Mouse (Mus musculus) lung, adult 2 months (tissue): ENCODE data around the gene Fam240a.

Experiments
- CTCF ChIP-seq: fragments of 200-500 bp; IDR thresholded peaks from 2 replicates; pipeline ENCODE4 v1.5.1; 2011; ENCODE audit warnings: mild to moderate bottlenecking, low read length, control low read depth; ENCODE audit not compliant: insufficient read depth
- POLR2A ChIP-seq: fragments of 200-500 bp; IDR thresholded peaks from 2 replicates; pipeline ENCODE4 v1.6.1; 2011; ENCODE audit warnings: low read depth, mild to moderate bottlenecking, control low read depth, low read length, borderline replicate concordance; ENCODE audit errors: extremely low read depth

- TF ChIP-seq POLR2A: no peak
- no peak for TF ChIP-seq CTCF
Measured at GRCm38 (mm10) chr9:110908631-110909016, 8.0 kb downstream of the Fam240a start.
